Mouse (Mus musculus): ENCODE measurements around the gene Herpud1.

DNA sequence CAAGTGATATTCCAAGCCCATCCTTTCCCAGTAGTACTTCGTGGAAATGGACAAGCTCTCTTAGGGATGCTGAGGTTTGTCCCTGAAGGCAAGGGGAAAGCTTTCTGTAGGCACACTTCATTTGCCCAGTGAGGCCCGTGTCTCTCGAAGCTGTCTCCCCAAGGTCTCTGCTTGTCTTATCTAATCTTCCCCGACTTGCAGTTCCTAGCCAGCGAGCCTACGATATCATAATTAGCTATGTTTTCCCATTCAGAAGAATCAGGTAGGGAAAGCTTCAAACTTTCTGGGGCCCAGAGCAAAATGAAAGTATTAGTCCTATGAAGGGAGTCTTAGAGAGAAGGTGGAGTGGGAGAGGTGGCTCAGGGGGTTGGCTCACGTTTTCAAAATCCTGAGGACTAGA, 2.1 kb upstream of the Herpud1 start:
- TF ChIP-seq CTCF (IDR thresholded peaks at IDR 0.05) (no peak), POLR2A (IDR thresholded peaks at IDR 0.05; ENCODE audit: insufficient read depth, low read depth, low read length) (no peak), EP300 (IDR thresholded peaks at IDR 0.05; ENCODE audit: insufficient read depth, low read depth, low read length) (no peak)
